Mouse (Mus musculus) hindbrain, embryonic 15.5 days (tissue): ENCODE results near the gene Apobr. TPM values are rescaled to one million over a fixed set of nuclear protein-coding genes. Genes with fewer than 3 reads are reported as not detected.

ENCODE experiments used
- ATAC-seq: fragments of 200-750 bp; cut with Nextera tagmentation; 2 replicates; pipeline ENCODE4 v1.8.0; 2017; ENCODE audit warnings: low read depth, moderate number of reproducible peaks, moderate TSS enrichment; ENCODE audit not compliant: low FRiP score
- H3K27ac ChIP-seq: fragments of 300-500 bp; sonication (generic); replicated peaks from 2 replicates; pipeline ENCODE4 v1.5.1; 2015; ENCODE audit warnings: mild to moderate bottlenecking, inconsistent platforms
- H3K27me3 ChIP-seq: fragments of 300-500 bp; sonication (generic); 2 replicates; pipeline ENCODE4 v1.6.1; 2015; ENCODE audit warnings: control low read depth, inconsistent platforms
- H3K36me3 ChIP-seq: fragments of 300-500 bp; sonication (generic); 2 replicates; pipeline ENCODE4 v1.6.1; 2015; ENCODE audit warnings: control low read depth, inconsistent platforms
- H3K4me1 ChIP-seq: fragments of 300-500 bp; sonication (generic); replicated peaks from 2 replicates; pipeline ENCODE4 v1.6.1; 2015; ENCODE audit warnings: control low read depth, inconsistent platforms
- H3K4me2 ChIP-seq: fragments of 300-500 bp; sonication (generic); 2 replicates; pipeline ENCODE4 v1.6.1; 2015; ENCODE audit warnings: moderate library complexity, mild to moderate bottlenecking, inconsistent platforms
- H3K4me3 ChIP-seq: fragments of 300-500 bp; sonication (generic); 2 replicates; pipeline ENCODE4 v1.5.1; 2015; ENCODE audit warnings: mild to moderate bottlenecking, inconsistent platforms
- H3K9ac ChIP-seq: fragments of 300-500 bp; sonication (generic); 2 replicates; pipeline ENCODE4 v1.6.1; 2015; ENCODE audit warnings: inconsistent platforms
- H3K9me3 ChIP-seq: fragments of 300-500 bp; sonication (generic); 2 replicates; pipeline ENCODE4 v1.6.1; 2016; ENCODE audit warnings: control low read depth, inconsistent platforms
- WGBS: fragments of 180-500 bp; shearing (Covaris S2); methylation state at CpG from one replicate; pipeline ENCODE4 v1.1.7; 2015; 5-methylcytosine and 5-hydroxymethylcytosine counted together
- polyA plus RNA-seq: library from polyadenylated mRNA; unstranded; fragments of >200 nt; fragmentation: Nextera tagmentation; extraction: Ambion mirVana; gene quantifications from 2 replicates; pipeline ENCODE4 v1.2.1, GENCODE M21; 2015

Gene Apobr
- polyA plus RNA-seq, 1 experiment from 2014 or later, result 0.52 TPM

- Histone ChIP-seq H3K4me2 (no peak overlapping the region), H3K9ac (no peak overlapping the region), H3K4me3 (no peak overlapping the region), H3K27ac (no peak overlapping the region), H3K36me3 (no peaks in the 10 kb centered on the region), H3K27me3 (no peaks in the 10 kb centered on the region), H3K9me3 (no peaks in the 10 kb centered on the region), H3K4me1 (no peaks in the 10 kb centered on the region)
- no peak for ATAC-seq
- WGBS, result 84% methylated on average over 3 of the region's 3 CpGs
These were observed 17.9 kb downstream of the Apobr start for GRCm38 (mm10) chr7:126602650-126603049.

DNA sequence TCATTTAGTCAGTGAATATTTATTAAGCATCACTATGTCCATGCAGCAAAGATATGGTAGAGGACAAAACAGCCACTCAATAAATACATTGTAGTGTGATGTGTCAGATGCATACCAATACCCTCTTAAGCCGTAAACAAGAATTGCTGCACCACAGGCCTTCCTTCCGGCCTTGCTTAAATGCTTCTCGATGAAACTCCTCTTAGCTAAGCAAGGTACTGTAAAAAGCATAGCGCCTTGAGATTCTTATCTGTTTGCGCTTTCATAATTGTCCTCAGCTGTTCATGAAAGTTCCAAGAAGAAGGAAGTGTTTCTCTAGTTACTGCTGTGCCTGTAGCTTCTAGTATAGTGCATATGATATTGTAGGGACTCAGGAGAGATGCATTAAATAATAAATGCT is 21.9 kb downstream of the Apobr start:
- no peaks in the 10 kb centered on the region for H3K4me1 ChIP-seq
- H3K27ac ChIP-seq, result no peak overlapping the region
- H3K9ac ChIP-seq, result no peak overlapping the region
- H3K36me3 ChIP-seq, result no peaks in the 10 kb centered on the region
- ATAC-seq, result no peak
- H3K4me2 ChIP-seq, result no peak overlapping the region
- no peaks in the 10 kb centered on the region for H3K27me3 ChIP-seq
- WGBS, result 89% methylated on average over 5 of the region's 5 CpGs
- H3K9me3 ChIP-seq, result no peaks in the 10 kb centered on the region
- no peak overlapping the region for H3K4me3 ChIP-seq

GRCm38 (mm10) chr7:126607064-126607463 is 22.3 kb downstream of the Apobr start:
- Histone ChIP-seq H3K27me3 (no peaks in the 10 kb centered on the region), H3K4me3 (no peak overlapping the region), H3K9ac (no peak overlapping the region), H3K4me1 (no peaks in the 10 kb centered on the region), H3K9me3 (no peaks in the 10 kb centered on the region), H3K27ac (no peak overlapping the region), H3K36me3 (no peaks in the 10 kb centered on the region), H3K4me2 (no peak overlapping the region)
- WGBS, result 86% methylated on average over 3 of the region's 3 CpGs
- no peak for ATAC-seq

DNA sequence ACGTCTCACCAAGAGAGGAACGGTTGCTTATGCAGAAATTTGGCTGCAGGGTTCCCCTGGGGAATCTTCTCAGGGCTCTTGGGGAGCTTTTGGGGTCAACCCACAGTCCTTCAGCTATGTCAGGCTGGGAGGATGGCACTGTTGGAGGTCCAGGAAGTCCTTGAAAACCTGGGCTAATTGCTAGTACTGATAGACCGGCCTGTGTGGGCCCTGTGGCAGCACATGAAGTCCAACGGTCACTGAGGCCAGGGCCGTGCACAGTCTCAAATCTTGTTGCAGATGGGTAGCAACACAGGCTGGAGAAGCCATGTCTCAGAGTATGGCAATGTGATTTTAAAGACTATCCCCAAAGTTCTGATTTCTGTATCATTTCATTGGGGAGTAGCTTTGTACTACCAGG is 23.1 kb downstream of the Apobr start:
- H3K4me1 ChIP-seq, result no peaks in the 10 kb centered on the region
- H3K4me2 ChIP-seq, result no peak overlapping the region
- no peak overlapping the region for H3K27ac ChIP-seq
- no peak overlapping the region for H3K4me3 ChIP-seq
- 88% methylated on average over 5 of the region's 5 CpGs for WGBS
- no peak overlapping the region for H3K9ac ChIP-seq
- no peaks in the 10 kb centered on the region for H3K9me3 ChIP-seq
- H3K27me3 ChIP-seq, result no peaks in the 10 kb centered on the region
- ATAC-seq, result no peak
- no peaks in the 10 kb centered on the region for H3K36me3 ChIP-seq

DNA sequence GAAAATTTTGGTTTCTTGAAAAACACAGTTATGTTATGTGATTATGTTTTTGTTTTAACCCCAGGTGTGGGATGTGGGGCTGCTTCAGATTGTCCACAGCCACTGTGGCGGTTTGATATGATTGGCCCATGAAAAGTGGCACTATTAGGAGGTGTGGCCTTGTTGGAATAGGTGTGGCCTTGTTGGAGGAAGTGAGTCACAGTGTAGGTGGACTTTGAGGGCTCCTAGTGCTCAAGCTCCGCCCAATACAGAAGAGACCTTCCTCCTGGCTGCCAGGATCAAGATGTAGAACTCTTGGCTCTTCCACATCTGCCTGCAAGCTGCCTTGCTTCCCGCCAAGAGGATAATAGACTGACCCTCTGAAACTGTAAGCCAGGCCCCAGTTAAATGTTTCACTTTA is 28.0 kb downstream of the Apobr start:
- Histone ChIP-seq H3K27ac (no peak overlapping the region), H3K4me1 (no peaks in the 10 kb centered on the region), H3K9me3 (no peaks in the 10 kb centered on the region), H3K4me3 (no peak overlapping the region), H3K27me3 (no peaks in the 10 kb centered on the region), H3K36me3 (no peaks in the 10 kb centered on the region), H3K4me2 (no peak overlapping the region), H3K9ac (no peak overlapping the region)
- WGBS, result 78% methylated on average over 3 of the region's 3 CpGs
- ATAC-seq, result no peak

GRCm38 (mm10) chr7:126616707-126617106 is 32.0 kb downstream of the Apobr start:
- H3K4me1 ChIP-seq, result no peaks in the 10 kb centered on the region
- H3K9ac ChIP-seq, result no peak overlapping the region
- no peak for ATAC-seq
- H3K36me3 ChIP-seq, result no peaks in the 10 kb centered on the region
- H3K9me3 ChIP-seq, result no peaks in the 10 kb centered on the region
- H3K4me3 ChIP-seq, result no peak overlapping the region
- H3K4me2 ChIP-seq, result no peak overlapping the region
- WGBS, result 68% methylated on average over 3 of the region's 3 CpGs
- no peaks in the 10 kb centered on the region for H3K27me3 ChIP-seq
- H3K27ac ChIP-seq, result no peak overlapping the region

DNA sequence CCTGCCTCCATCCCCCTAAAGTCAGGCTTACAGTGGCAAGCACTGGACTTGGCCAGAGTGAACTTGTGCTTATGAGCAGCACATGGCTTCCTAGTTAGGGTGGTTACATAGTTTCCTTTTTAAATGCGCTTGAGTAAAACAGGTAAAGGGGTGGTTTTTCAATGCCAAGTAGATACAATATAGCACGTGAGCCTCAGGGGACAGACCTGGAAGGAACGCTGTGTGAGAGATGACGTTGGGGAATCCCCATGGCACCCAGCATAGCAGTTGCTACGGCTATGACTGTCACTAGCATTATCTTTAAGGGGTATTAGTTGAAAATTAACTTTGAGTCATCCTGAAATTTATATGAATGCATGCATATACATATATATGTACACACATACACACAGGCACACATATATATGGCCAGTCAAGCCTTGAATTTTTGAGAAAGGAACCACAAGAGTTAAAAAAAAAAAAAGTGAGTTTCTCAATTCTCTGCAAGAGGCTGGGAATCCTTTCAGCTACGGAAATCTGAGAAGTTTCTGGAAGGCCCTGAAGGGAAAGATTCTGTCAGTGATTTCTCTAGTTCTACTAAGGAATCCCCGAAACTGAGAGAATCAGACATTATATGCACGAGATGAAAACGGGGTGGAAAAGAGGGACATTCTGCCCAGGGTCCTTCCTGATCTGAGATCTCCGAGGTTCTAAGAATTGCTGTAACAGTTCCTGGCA is 35.0 kb downstream of the Apobr start:
- Histone ChIP-seq H3K4me2 (no peak overlapping the region), H3K27ac (no peak overlapping the region), H3K36me3 (no peaks in the 10 kb centered on the region), H3K4me3 (no peak overlapping the region), H3K27me3 (no peaks in the 10 kb centered on the region), H3K9me3 (no peaks in the 10 kb centered on the region), H3K4me1 (no peaks in the 10 kb centered on the region), H3K9ac (no peak overlapping the region)
- WGBS, result 83% methylated on average over 10 of the region's 10 CpGs
- no peak for ATAC-seq

- 81% methylated on average over 9 of the region's 9 CpGs for WGBS
- H3K9ac ChIP-seq, result no peak overlapping the region
These were observed 37.0 kb downstream of the Apobr start for GRCm38 (mm10) chr7:126621452-126622359.

DNA sequence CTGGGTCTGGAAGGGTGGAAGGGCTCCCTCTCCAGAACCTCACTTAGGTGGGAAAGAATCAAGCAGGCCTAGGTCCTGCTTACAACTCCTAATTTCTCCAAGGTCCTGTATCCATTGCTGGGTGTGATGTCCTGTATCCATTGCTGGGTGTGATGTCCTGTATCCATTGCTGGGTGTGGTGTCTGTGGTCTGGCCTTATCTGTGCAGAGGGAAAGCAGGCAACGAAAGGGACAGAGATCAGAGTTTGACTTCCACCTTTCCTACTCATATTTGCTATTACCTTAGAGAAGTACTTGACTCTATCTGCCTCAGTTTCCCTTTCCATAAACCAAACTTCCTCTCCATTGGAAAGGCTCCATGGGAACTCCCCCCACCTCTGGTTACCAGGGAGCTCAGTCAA is 38.6 kb downstream of the Apobr start:
- WGBS, result 86% methylated on average over 1 of the region's 1 CpGs
- Histone ChIP-seq H3K27ac (no peak overlapping the region), H3K9me3 (no peaks in the 10 kb centered on the region), H3K27me3 (no peaks in the 10 kb centered on the region), H3K9ac (no peak overlapping the region), H3K36me3 (no peaks in the 10 kb centered on the region), H3K4me1 (no peaks in the 10 kb centered on the region), H3K4me2 (no peak overlapping the region), H3K4me3 (no peak overlapping the region)
- no peak for ATAC-seq

More at GRCm38 (mm10) chr7:126621452-126622359, 37.0 kb downstream of the Apobr start:
- no peak for ATAC-seq
- H3K4me3 ChIP-seq, result no peak overlapping the region
- H3K27me3 ChIP-seq, result no peaks in the 10 kb centered on the region
- no peaks in the 10 kb centered on the region for H3K4me1 ChIP-seq
- H3K27ac ChIP-seq, result no peak overlapping the region
- no peaks in the 10 kb centered on the region for H3K9me3 ChIP-seq
- H3K36me3 ChIP-seq, result no peaks in the 10 kb centered on the region
- no peak overlapping the region for H3K4me2 ChIP-seq

GRCm38 (mm10) chr7:126624774-126625173 is 40.0 kb downstream of the Apobr start:
- WGBS, result 71% methylated on average over 16 of the region's 16 CpGs
- no peak overlapping the region for H3K4me3 ChIP-seq
- no peak overlapping the region for H3K27ac ChIP-seq
- no peaks in the 10 kb centered on the region for H3K4me1 ChIP-seq
- 0 out of 2 replicates have a peak overlapping the region, but pooled peaks have one; percentile 6 for H3K4me2 ChIP-seq
- ATAC-seq, result no peak
- no peak overlapping the region for H3K9ac ChIP-seq
- H3K36me3 ChIP-seq, result no peaks in the 10 kb centered on the region
- no peaks in the 10 kb centered on the region for H3K27me3 ChIP-seq
- no peaks in the 10 kb centered on the region for H3K9me3 ChIP-seq

DNA sequence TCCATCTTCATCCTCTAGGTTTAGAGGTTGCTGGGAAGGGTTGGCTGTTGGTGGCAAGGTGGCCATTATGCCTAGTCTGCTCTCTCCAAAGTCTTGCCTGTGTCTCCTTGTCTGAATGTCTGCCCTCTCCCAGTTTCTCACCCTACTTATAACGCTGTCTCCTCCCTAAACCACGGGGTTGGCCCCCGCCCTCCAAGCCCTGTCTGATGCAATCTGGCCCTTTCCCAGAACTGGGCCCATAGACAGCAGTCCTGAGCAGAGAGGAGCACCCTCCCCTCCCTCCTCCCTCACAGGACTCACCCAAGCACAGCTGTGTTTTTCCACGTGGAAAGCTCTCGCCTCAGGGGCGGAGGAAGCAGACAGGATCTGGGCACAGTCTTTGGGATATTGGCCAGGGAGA is 40.6 kb downstream of the Apobr start:
- H3K27ac ChIP-seq, result no peak overlapping the region
- WGBS, result 45% methylated on average over 6 of the region's 6 CpGs
- no peak for ATAC-seq

GRCm38 (mm10) chr7:126625807-126626600 is 41.3 kb downstream of the Apobr start:
- H3K27me3 ChIP-seq, result no peaks in the 10 kb centered on the region
- no peak overlapping the region for H3K4me3 ChIP-seq
- ATAC-seq, result no peak
- H3K36me3 ChIP-seq, result no peaks in the 10 kb centered on the region
- H3K4me2 ChIP-seq, result no peak overlapping the region
- H3K9ac ChIP-seq, result no peak overlapping the region
- no peaks in the 10 kb centered on the region for H3K4me1 ChIP-seq
- H3K27ac ChIP-seq, result no peak overlapping the region
- whole genome bisulfite sequencing, result 87% methylated on average over 3 of the region's 3 CpGs
- H3K9me3 ChIP-seq, result no peaks in the 10 kb centered on the region

More for the DNA sequence above, 40.6 kb downstream of the Apobr start:
- Histone ChIP-seq H3K27me3 (no peaks in the 10 kb centered on the region), H3K9ac (no peak overlapping the region), H3K9me3 (no peaks in the 10 kb centered on the region), H3K36me3 (no peaks in the 10 kb centered on the region), H3K4me1 (no peaks in the 10 kb centered on the region), H3K4me3 (no peak overlapping the region), H3K4me2 (no peak overlapping the region)
